Mouse (Mus musculus) left cerebral cortex, adult 2 months (tissue): Measurements from ENCODE around the gene Lsamp. TPM values are rescaled to one million over a fixed set of nuclear protein-coding genes. Genes with fewer than 3 reads are reported as not detected.
A peak's percentile ranks its signal among the peaks of the same experiment; 100 is the strongest.

Source experiments
- DNase-seq, 2 experiments: peaks; one replicate each; pipeline ENCODE4 v3.0.0; 2021 to 2022; ENCODE audit warnings: low spot score in 2 of 2, mixed read lengths in 1 of 2; ENCODE audit errors: extremely low spot score in 1 of 2
- H3K27ac ChIP-seq: fragments of 200-600 bp; 2 replicates; pipeline ENCODE4 v1.8.1; 2022
- H3K4me3 ChIP-seq: fragments of 200-600 bp; 2 replicates; pipeline ENCODE4 v1.8.1; 2022
- CTCF ChIP-seq: fragments of 200-600 bp; IDR thresholded peaks from 2 replicates; pipeline ENCODE4 v1.8.1; 2022; ENCODE audit warnings: antibody characterized with exemption, mild to moderate bottlenecking, moderate library complexity
- intact Hi-C: fragments of 180-260 bp; cut with DNase I; formaldehyde crosslinking; loops from one replicate; pipeline ENCODE4 v1.15.1; 2025
- total RNA-seq, 2 experiments: library from RNA; stranded (reverse); gene quantifications; 2 replicates each; pipeline ENCODE4 v1.2.3; 2021

Gene Lsamp
- total RNA-seq, 2 experiments from 2014 or later = 245 to 265 TPM

DNA sequence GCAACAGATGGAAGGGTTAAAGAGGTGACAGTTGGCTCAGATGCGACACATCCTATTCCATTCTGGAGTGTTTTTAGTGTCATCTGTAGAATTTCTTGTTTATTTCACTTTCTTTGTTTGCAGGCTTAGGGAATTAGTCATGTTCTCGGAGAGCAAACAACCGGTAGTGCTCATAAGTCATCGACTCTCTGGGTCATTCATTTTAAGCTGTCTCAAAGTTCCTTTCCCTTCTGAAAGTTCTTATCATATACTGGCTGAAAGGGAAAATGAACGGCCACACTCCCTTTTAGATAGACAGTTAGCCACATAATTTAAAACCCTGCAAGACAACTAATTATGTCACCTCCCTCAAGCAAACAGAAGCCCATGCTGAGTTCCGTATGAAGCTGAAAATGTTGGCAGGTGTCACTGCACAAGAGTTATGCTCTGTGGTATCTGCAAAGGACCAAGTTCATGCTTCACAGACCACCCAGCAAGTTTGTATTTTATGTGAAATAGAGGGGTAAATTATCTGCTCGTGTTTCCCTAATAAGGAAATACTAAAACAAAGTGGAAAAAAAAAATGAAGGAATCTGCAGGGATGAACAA, 1079.2 kb downstream of the Lsamp start:
- intact Hi-C loops = no loop called here
- no peak overlapping the region for H3K4me3 ChIP-seq
- TF ChIP-seq CTCF = no peak

GRCm38 (mm10) chr16:41073470-41073869, 1089.3 kb downstream of the Lsamp start:
- intact Hi-C loops = no loop called here
- H3K4me3 ChIP-seq = no peak overlapping the region
- no peak overlapping the region for H3K27ac ChIP-seq
- no peak for TF ChIP-seq CTCF
- DNase-seq = no peak

More for the DNA sequence above, 1079.2 kb downstream of the Lsamp start:
- no peak overlapping the region for H3K27ac ChIP-seq
- no peak for DNase-seq

- Histone ChIP-seq H3K4me3 (no peak overlapping the region), H3K27ac (peak overlapping the region; percentile 6; the same call in 1 of the 2 replicates)
- TF ChIP-seq CTCF = no peak
- no peak for DNase-seq
- intact Hi-C loops = loop anchor here (2.0 kb wide), 1 partner anchor 118 kb away; no protein-coding TSS in a partner anchor
Observed at GRCm38 (mm10) chr16:41088648-41089047, 1104.5 kb downstream of the Lsamp start.

DNA sequence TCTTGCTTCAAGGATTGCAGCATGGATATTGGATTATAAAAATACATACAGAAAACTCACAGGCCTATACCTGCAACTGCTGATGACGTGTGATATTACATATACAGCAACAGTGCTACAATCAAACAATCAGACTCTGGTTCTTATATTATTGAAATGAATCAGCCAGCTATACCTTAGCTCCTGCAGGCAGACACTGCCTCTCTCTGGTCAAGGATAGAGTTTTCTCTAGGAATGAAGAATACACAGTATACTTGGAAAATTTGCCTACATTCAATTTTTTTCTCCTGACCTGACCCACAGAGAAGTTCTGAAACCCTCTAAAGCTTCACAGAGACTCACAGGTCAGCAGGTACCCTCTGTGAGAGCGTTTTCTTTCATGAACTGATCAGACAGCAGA, 1105.9 kb downstream of the Lsamp start:
- intact Hi-C loops = loop anchor here (5.0 kb wide), 1 partner anchor 353 kb away; no protein-coding TSS in a partner anchor
- H3K4me3 ChIP-seq = no peak overlapping the region
- no peak for DNase-seq
- H3K27ac ChIP-seq = 0 out of 2 replicates have a peak overlapping the region, but pooled peaks have one; percentile 28
- peak; percentile 44 for TF ChIP-seq CTCF

DNA sequence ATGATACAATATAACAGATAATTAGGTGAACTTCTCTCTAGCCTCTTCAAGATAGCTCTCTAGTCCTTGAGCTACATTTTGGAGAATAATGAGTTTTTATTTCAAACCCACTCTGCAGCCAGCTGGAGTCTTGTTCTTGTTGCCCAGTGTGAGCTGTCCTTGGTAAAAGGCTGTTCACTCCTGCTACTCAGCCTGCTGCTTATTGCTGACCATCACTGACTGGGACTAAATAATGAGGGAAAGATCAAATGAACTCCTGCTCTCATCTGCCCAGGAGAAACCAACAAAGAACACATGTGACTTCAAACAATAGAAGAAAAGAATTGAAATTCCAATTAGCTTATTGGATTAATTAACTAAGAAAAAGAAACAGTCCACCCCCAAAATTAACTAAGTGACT, 1107.1 kb downstream of the Lsamp start:
- Histone ChIP-seq H3K4me3 (no peak overlapping the region), H3K27ac (no peak overlapping the region)
- TF ChIP-seq CTCF = no peak
- intact Hi-C loops = loop anchor here (5.0 kb wide), 1 partner anchor 354 kb away; no protein-coding TSS in a partner anchor
- no peak for DNase-seq

GRCm38 (mm10) chr16:41102805-41103204, 1118.6 kb downstream of the Lsamp start:
- no peak for DNase-seq
- intact Hi-C loops = no loop called here
- H3K27ac ChIP-seq = no peak overlapping the region; the same call in 1 of the 2 replicates
- no peak overlapping the region for H3K4me3 ChIP-seq
- no peak for TF ChIP-seq CTCF

DNA sequence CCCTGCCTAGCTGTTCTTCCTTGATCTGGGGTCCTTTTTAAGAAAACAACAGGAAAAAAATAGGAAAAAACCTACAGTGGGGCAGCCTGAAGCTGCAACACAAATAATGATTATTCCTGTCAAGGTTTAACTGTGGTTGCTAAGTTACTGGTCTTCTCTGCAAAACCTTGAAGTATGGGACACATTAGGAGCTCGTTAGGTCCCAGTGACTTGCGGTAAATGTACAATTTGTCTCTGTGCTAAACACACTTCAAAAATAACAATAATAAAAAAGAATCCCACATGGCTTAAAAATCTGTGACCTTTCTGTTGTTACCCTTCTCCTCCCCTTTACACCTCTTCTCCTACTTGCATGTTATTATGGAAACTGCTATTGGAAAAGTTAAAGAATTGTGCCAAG, 1140.2 kb downstream of the Lsamp start:
- intact Hi-C loops = no loop called here
- no peak for TF ChIP-seq CTCF
- no peak overlapping the region for H3K27ac ChIP-seq
- DNase-seq = no peak
- no peak overlapping the region for H3K4me3 ChIP-seq

DNA sequence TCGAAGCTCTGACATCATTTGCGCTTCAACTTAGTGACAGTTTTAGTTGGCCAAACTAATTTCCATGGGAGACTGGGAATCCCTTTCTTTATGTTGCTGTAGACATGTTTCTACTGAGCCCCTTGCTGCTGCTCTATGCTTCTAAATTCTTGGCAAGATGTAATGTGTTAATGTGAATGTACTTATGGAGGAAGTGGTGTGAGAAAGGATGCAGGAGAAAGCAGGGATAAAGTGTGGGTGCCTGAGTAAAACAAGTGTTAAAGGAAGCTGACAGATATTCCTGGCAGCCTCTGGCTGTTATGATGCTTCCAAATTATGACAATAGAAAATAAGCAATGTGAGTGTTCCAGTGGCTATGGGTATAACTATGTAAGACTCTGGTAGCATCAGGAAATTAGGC, 1140.9 kb downstream of the Lsamp start:
- Histone ChIP-seq H3K27ac (no peak overlapping the region), H3K4me3 (no peak overlapping the region)
- TF ChIP-seq CTCF = no peak
- DNase-seq = no peak
- intact Hi-C loops = loop anchor here (5.0 kb wide), 1 partner anchor 153 kb away; no protein-coding TSS in a partner anchor

- DNase-seq = peak; percentile 18 to 22
- peak; percentile 68 for TF ChIP-seq CTCF
- Histone ChIP-seq H3K27ac (no peak overlapping the region), H3K4me3 (no peak overlapping the region)
- intact Hi-C loops = loop anchor here (2.0 to 5.0 kb wide), 3 partner anchors 392 to 1146 kb away; partner anchors contain the start of gene Lsamp
Observed at GRCm38 (mm10) chr16:41131053-41131452, 1146.9 kb downstream of the Lsamp start.

DNA sequence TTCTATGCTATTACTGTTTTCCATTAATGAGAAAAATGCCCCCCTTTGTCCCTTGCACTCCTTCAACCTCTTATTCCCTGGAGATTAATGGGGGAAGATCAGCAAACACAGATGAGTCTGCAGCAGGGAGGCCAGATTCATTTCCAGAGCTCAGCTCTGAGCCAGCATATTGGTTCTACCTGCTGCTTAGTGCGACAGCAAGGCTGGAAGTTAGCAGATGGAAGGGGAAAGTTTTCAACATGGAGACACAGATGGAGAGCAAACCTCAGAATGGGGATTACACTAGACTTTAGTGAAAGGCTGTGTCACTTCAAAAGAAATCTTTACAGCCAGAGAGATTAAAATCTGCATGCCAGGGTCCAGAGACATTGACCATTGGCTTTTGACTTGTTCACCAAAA, 1188.7 kb downstream of the Lsamp start:
- Histone ChIP-seq H3K27ac (no peak overlapping the region), H3K4me3 (no peak overlapping the region)
- DNase-seq = no peak
- intact Hi-C loops = no loop called here
- TF ChIP-seq CTCF = no peak

- Histone ChIP-seq H3K4me3 (no peak overlapping the region), H3K27ac (0 out of 2 replicates have a peak overlapping the region, but pooled peaks have one; percentile 9)
- no peak for DNase-seq
- TF ChIP-seq CTCF = no peak
- intact Hi-C loops = no loop called here
Observed at GRCm38 (mm10) chr16:41179557-41179956, 1195.4 kb downstream of the Lsamp start.

- intact Hi-C loops = no loop called here
- no peak for DNase-seq
- Histone ChIP-seq H3K27ac (no peak overlapping the region), H3K4me3 (no peak overlapping the region)
- no peak for TF ChIP-seq CTCF
Observed at GRCm38 (mm10) chr16:41180867-41181266, 1196.7 kb downstream of the Lsamp start.

- intact Hi-C loops = no loop called here
- no peak overlapping the region for H3K4me3 ChIP-seq
- DNase-seq = no peak
- H3K27ac ChIP-seq = no peak overlapping the region
- TF ChIP-seq CTCF = no peak
Observed at GRCm38 (mm10) chr16:41210055-41210454, 1225.9 kb downstream of the Lsamp start.
